Mouse (Mus musculus) lung, postnatal 0 days (tissue): ENCODE measurements around the gene Gm45716. TPM values are rescaled to one million over a fixed set of nuclear protein-coding genes. Genes with fewer than 3 reads are reported as not detected.
"Not testable (repeated sequence)": the region's sequence is repeated elsewhere in the genome, so short reads cannot be mapped to it uniquely, and the experiment has no call there.

ENCODE experiments used
- ATAC-seq: fragments of 200-750 bp; cut with Nextera tagmentation; 2 replicates; pipeline ENCODE4 v1.8.0; 2017; ENCODE audit warnings: moderate library complexity
- DNase-seq: peaks from one replicate; pipeline ENCODE4 v3.0.0-alpha.2; 2016; ENCODE audit warnings: low spot score
- H3K27ac ChIP-seq: fragments of 300-500 bp; sonication (generic); 2 replicates; pipeline ENCODE4 v1.5.1; 2014; ENCODE audit warnings: antibody characterized with exemption, mild to moderate bottlenecking, low read length, mixed read lengths
- H3K27me3 ChIP-seq: fragments of 300-500 bp; sonication (generic); replicated peaks from 2 replicates; pipeline ENCODE4 v1.6.1; 2014; ENCODE audit warnings: low read length, mixed read lengths; ENCODE audit not compliant: insufficient read depth
- H3K36me3 ChIP-seq: fragments of 300-500 bp; sonication (generic); 2 replicates; pipeline ENCODE4 v1.6.1; 2014; ENCODE audit warnings: low read length, mixed read lengths; ENCODE audit not compliant: insufficient read depth
- H3K4me1 ChIP-seq: fragments of 300-500 bp; sonication (generic); 2 replicates; pipeline ENCODE4 v1.6.1; 2014; ENCODE audit warnings: antibody characterized with exemption, low read depth, low read length, mixed read lengths; ENCODE audit not compliant: insufficient read depth
- H3K4me2 ChIP-seq: fragments of 300-500 bp; sonication (generic); replicated peaks from 2 replicates; pipeline ENCODE4 v1.6.1; 2014; ENCODE audit warnings: low read depth, mild to moderate bottlenecking, low read length, moderate library complexity, mixed read lengths
- H3K4me3 ChIP-seq: fragments of 300-500 bp; sonication (generic); 2 replicates; pipeline ENCODE4 v1.5.1; 2014; ENCODE audit warnings: low read depth, low read length
- H3K9ac ChIP-seq: fragments of 300-500 bp; sonication (generic); replicated peaks from 2 replicates; pipeline ENCODE4 v1.6.1; 2014; ENCODE audit warnings: low read depth, mild to moderate bottlenecking
- H3K9me3 ChIP-seq: fragments of 300-500 bp; sonication (generic); 2 replicates; pipeline ENCODE4 v1.6.1; 2016; ENCODE audit warnings: low read length, mixed read lengths
- CTCF ChIP-seq: IDR thresholded peaks from 2 replicates; pipeline ENCODE4 v1.5.1; 2016; ENCODE audit warnings: antibody characterized with exemption, mild to moderate bottlenecking
- EP300 ChIP-seq: IDR thresholded peaks from 2 replicates; pipeline ENCODE4 v1.6.1; 2016; ENCODE audit warnings: antibody characterized with exemption, mild to moderate bottlenecking, control low read depth
- WGBS: fragments of 180-500 bp; shearing (Covaris S2); extraction: QIAGEN DNeasy Blood & Tissue Kit; methylation state at CpG from one replicate; pipeline ENCODE4 v1.1.7; 2014; 5-methylcytosine and 5-hydroxymethylcytosine counted together
- polyA plus RNA-seq: library from polyadenylated mRNA; unstranded; fragments of >200 nt; fragmentation: Nextera tagmentation; extraction: Ambion mirVana; gene quantifications from 2 replicates; pipeline ENCODE4 v1.2.1, GENCODE M21; 2015

The Gm45716 gene
- polyA plus RNA-seq, 1 experiment from 2014 or later, result 11.9 TPM

GRCm38 (mm10) chr11:90276561-90276960, 89.1 kb downstream of the Gm45716 start:
- WGBS, result 92% methylated on average over 12 of the region's 12 CpGs
- TF ChIP-seq CTCF, result no peak
- TF ChIP-seq EP300, result no peak

DNA sequence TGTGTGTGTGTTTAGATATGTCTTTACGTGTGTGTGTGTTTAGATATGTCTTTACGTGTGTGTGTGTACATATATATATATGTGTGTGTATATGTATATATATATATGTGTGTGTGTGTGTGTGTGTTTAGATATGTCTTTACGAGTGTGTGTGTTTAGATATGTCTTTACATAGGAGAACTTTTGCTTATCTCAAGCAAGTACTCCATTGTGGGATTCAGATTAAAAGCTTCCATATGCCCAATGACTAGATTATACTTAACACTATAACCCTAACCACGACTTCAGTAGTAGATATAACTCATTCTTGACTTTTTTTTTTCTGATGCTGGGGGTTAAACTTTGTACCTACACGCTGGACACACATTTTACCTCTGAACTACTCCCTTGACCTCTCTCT, 92.6 kb downstream of the Gm45716 start:
- Histone ChIP-seq H3K27me3 (no peaks in the 10 kb centered on the region), H3K27ac (no peak overlapping the region), H3K4me2 (no peak overlapping the region), H3K36me3 (peaks cover 4% of the 10 kb centered on the region; the same call in 1 of the 2 replicates), H3K4me1 (no peaks in the 10 kb centered on the region), H3K4me3 (no peak overlapping the region), H3K9me3 (no peaks in the 10 kb centered on the region), H3K9ac (no peak overlapping the region)
- ATAC-seq, result no peak
- WGBS, result 86% methylated on average over 5 of the region's 5 CpGs
- DNase-seq, result no peak
- no peak for TF ChIP-seq EP300
- no peak for TF ChIP-seq CTCF

More at GRCm38 (mm10) chr11:90276561-90276960, 89.1 kb downstream of the Gm45716 start:
- no peak overlapping the region for H3K27ac ChIP-seq
- no peaks in the 10 kb centered on the region for H3K9me3 ChIP-seq
- peaks cover 7% of the 10 kb centered on the region; the same call in 1 of the 2 replicates for H3K36me3 ChIP-seq
- no peaks in the 10 kb centered on the region for H3K27me3 ChIP-seq
- H3K9ac ChIP-seq, result no peak overlapping the region
- no peaks in the 10 kb centered on the region for H3K4me1 ChIP-seq
- no peak overlapping the region for H3K4me2 ChIP-seq
- no peak for ATAC-seq
- DNase-seq, result no peak
- H3K4me3 ChIP-seq, result no peak overlapping the region

- H3K4me1 ChIP-seq, H3K27me3 ChIP-seq, H3K27ac ChIP-seq, DNase-seq, ATAC-seq, H3K9me3 ChIP-seq, H3K4me3 ChIP-seq, H3K9ac ChIP-seq, H3K36me3 ChIP-seq, H3K4me2 ChIP-seq: not testable (repeated sequence)
- 87% methylated on average over 2 of the region's 2 CpGs for WGBS
Observed at GRCm38 (mm10) chr11:90281943-90282342, 94.5 kb downstream of the Gm45716 start.

DNA sequence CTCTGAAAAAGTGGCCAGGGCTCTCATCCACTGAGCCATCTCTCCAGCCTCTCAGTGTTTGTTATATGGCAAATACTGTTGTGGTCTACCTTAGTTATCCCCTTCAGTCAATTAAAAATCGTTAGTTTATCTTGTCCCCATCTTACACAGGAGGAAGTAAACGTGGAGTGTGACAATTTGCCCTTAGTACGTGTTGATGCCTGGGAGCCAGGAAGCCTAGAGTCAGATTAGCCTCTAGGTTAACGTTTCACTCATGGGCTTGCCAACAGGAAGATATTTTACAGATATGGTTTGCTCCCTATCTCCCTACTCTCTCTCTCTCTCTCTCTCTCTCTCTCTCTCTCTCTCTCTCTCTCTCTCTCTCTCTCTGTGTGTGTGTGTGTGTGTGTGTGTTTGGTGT, 95.7 kb downstream of the Gm45716 start:
- H3K4me2 ChIP-seq, result no peak overlapping the region
- 23% methylated on average over 4 of the region's 4 CpGs for WGBS
- H3K9ac ChIP-seq, result no peak overlapping the region
- no peak for ATAC-seq
- H3K4me1 ChIP-seq, result no peaks in the 10 kb centered on the region
- H3K27ac ChIP-seq, result no peak overlapping the region
- no peaks in the 10 kb centered on the region for H3K9me3 ChIP-seq
- H3K4me3 ChIP-seq, result no peak overlapping the region
- no peak for TF ChIP-seq CTCF
- TF ChIP-seq EP300, result no peak
- DNase-seq, result no peak
- H3K27me3 ChIP-seq, result no peaks in the 10 kb centered on the region
- no peaks in the 10 kb centered on the region for H3K36me3 ChIP-seq

DNA sequence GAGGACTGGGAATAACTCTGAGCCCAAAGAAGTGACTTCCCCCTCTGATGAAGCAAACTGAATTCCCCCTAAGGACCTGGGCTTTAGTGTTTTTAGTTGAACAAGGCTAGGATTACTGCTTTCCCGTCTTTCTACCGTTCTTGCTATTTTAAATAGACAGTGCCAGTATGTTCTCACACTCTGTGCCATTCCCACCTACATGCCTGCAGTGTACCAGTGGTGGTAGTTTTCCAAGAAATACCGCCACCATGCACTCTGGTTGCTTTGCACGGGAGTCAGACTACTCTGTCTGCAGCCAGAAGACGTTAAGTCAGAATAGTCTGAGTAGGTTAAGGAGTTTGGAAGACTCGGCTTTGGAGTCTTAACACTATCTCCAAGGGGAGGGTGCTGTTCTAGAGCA, 96.1 kb downstream of the Gm45716 start:
- WGBS, result 70% methylated on average over 6 of the region's 6 CpGs
- no peak for DNase-seq
- Histone ChIP-seq H3K4me1 (no peaks in the 10 kb centered on the region), H3K4me2 (no peak overlapping the region), H3K36me3 (no peaks in the 10 kb centered on the region), H3K9me3 (no peaks in the 10 kb centered on the region), H3K9ac (no peak overlapping the region), H3K4me3 (no peak overlapping the region), H3K27ac (no peak overlapping the region), H3K27me3 (no peaks in the 10 kb centered on the region)
- no peak for TF ChIP-seq CTCF
- TF ChIP-seq EP300, result no peak
- no peak for ATAC-seq

GRCm38 (mm10) chr11:90284079-90284478, 96.6 kb downstream of the Gm45716 start:
- H3K4me3 ChIP-seq, result no peak overlapping the region
- no peaks in the 10 kb centered on the region for H3K9me3 ChIP-seq
- ATAC-seq (no peak), DNase-seq (no peak)
- H3K4me2 ChIP-seq, result no peak overlapping the region
- no peak overlapping the region for H3K27ac ChIP-seq
- H3K36me3 ChIP-seq, result no peaks in the 10 kb centered on the region
- WGBS, result 51% methylated on average over 2 of the region's 2 CpGs
- no peaks in the 10 kb centered on the region for H3K4me1 ChIP-seq
- no peak for TF ChIP-seq CTCF
- TF ChIP-seq EP300, result no peak
- no peaks in the 10 kb centered on the region for H3K27me3 ChIP-seq
- H3K9ac ChIP-seq, result no peak overlapping the region

- Histone ChIP-seq H3K9ac (no peak overlapping the region), H3K4me3 (no peak overlapping the region), H3K27ac (no peak overlapping the region), H3K27me3 (no peaks in the 10 kb centered on the region), H3K4me1 (no peaks in the 10 kb centered on the region), H3K36me3 (no peaks in the 10 kb centered on the region), H3K9me3 (no peaks in the 10 kb centered on the region), H3K4me2 (no peak overlapping the region)
- TF ChIP-seq CTCF (no peak), EP300 (no peak)
- ATAC-seq (no peak), DNase-seq (no peak)
- 32% methylated on average over 4 of the region's 4 CpGs for WGBS
Observed at GRCm38 (mm10) chr11:90284623-90285022, 97.1 kb downstream of the Gm45716 start.
